9 mouse cellular contexts compared by ENCODE assay signal in genomic region chr6:51015735-51016134, GRCm38 (mm10).
DNase-seq lines count a peak whose midpoint lies in the region; ATAC-seq lines count a peak whose summit lies in the region.
"Had no signal": no experiment of that assay in that cellular context is flagged by ENCODE, and none has a peak within 500 bp of the region (broad histone marks: within the 10 kb centered on the region; RNA-seq: fewer than 3 reads in every experiment).

No protein-coding gene starts in this region.

- no peak overlapping the region for H3K4me2 ChIP-seq in forebrain, embryonic 16.5 days (ENCODE audit: low read length)
- no peak overlapping the region for H3K4me2 ChIP-seq in forebrain, embryonic 15.5 days (replicated peaks)
- no peak overlapping the region for H3K4me2 ChIP-seq in embryonic facial prominence, embryonic 14.5 days (ENCODE audit: low read depth, low read length)

- no peaks in the 10 kb centered on the region for H3K27me3 ChIP-seq in forebrain, embryonic 16.5 days (replicated peaks; ENCODE audit: control insufficient read depth, insufficient read depth, low read length)
- no peaks in the 10 kb centered on the region for H3K27me3 ChIP-seq in forebrain, embryonic 15.5 days
- H3K27me3 ChIP-seq in embryonic facial prominence, embryonic 14.5 days (replicated peaks; ENCODE audit: control insufficient read depth, insufficient read depth, low read length) = no peaks in the 10 kb centered on the region

- 42% methylated on average over 2 of the region's 2 CpGs for WGBS in forebrain, embryonic 16.5 days
- 39% methylated on average over 2 of the region's 2 CpGs for WGBS in forebrain, embryonic 15.5 days
- 43% methylated on average over 2 of the region's 2 CpGs for WGBS in embryonic facial prominence, embryonic 14.5 days

- DNase-seq in 3T3-L1 (ENCODE audit: low read depth, low spot score) = peak; percentile 29
- DNase-seq in embryonic facial prominence, embryonic 14.5 days (ENCODE audit: low spot score) = peak; percentile 79
- peak; percentile 38 to 39 for DNase-seq in layer of hippocampus, postnatal 10 days (ENCODE audit: low spot score in 2 of 2)
- DNase-seq in spleen, adult 12 weeks (ENCODE audit: low spot score) = no peak
- no peak for DNase-seq in embryo, embryonic 11 days
- DNase-seq in neural tube, embryonic 10.5 days (ENCODE audit: extremely low spot score, low spot score) = no peak
- DNase-seq: gastrocnemius, postnatal 25 days had no signal

- peak; percentile 45; the same call in 1 of the 2 replicates for ATAC-seq in forebrain, embryonic 16.5 days
- no peak for ATAC-seq in forebrain, embryonic 15.5 days (replicated peaks)
- ATAC-seq in embryonic facial prominence, embryonic 14.5 days (ENCODE audit: low read depth) = no peak

- H3K9ac ChIP-seq in forebrain, embryonic 16.5 days (replicated peaks; ENCODE audit: low read depth, low read length) = no peak overlapping the region
- no peak overlapping the region for H3K9ac ChIP-seq in forebrain, embryonic 15.5 days (replicated peaks)
- H3K9ac ChIP-seq in embryonic facial prominence, embryonic 14.5 days (ENCODE audit: low read depth, low read length) = no peak overlapping the region

- no peaks in the 10 kb centered on the region for H3K36me3 ChIP-seq in forebrain, embryonic 16.5 days (ENCODE audit: control insufficient read depth, insufficient read depth)
- H3K36me3 ChIP-seq in forebrain, embryonic 15.5 days = no peaks in the 10 kb centered on the region
- H3K36me3 ChIP-seq in embryonic facial prominence, embryonic 14.5 days (ENCODE audit: control insufficient read depth, insufficient read depth, low read length) = no peaks in the 10 kb centered on the region

- H3K4me3 ChIP-seq in forebrain, embryonic 16.5 days (replicated peaks; ENCODE audit: low read length) = no peak overlapping the region
- no peak overlapping the region for H3K4me3 ChIP-seq in forebrain, embryonic 15.5 days
- H3K4me3 ChIP-seq in embryonic facial prominence, embryonic 14.5 days (ENCODE audit: low read depth, low read length) = no peak overlapping the region

- no peaks in the 10 kb centered on the region for H3K9me3 ChIP-seq in forebrain, embryonic 16.5 days (ENCODE audit: control insufficient read depth, low read length)
- H3K9me3 ChIP-seq in forebrain, embryonic 15.5 days = no peaks in the 10 kb centered on the region
- no peaks in the 10 kb centered on the region for H3K9me3 ChIP-seq in embryonic facial prominence, embryonic 14.5 days (ENCODE audit: control insufficient read depth, low read length)

- H3K27ac ChIP-seq in forebrain, embryonic 16.5 days (ENCODE audit: low read length) = no peak overlapping the region
- H3K27ac ChIP-seq in forebrain, embryonic 15.5 days (replicated peaks) = no peak overlapping the region; the same call in 1 of the 2 replicates
- peak overlapping the region; percentile 59; the same call in 1 of the 2 replicates for H3K27ac ChIP-seq in embryonic facial prominence, embryonic 14.5 days (replicated peaks; ENCODE audit: low read depth, low read length)

- H3K4me1 ChIP-seq in forebrain, embryonic 16.5 days (replicated peaks; ENCODE audit: control insufficient read depth, insufficient read depth, low read length) = peaks cover 4% of the 10 kb centered on the region; the same call in 1 of the 2 replicates
- H3K4me1 ChIP-seq in forebrain, embryonic 15.5 days = peaks cover 3% of the 10 kb centered on the region; the same call in 1 of the 2 replicates
- H3K4me1 ChIP-seq in embryonic facial prominence, embryonic 14.5 days (ENCODE audit: control insufficient read depth, insufficient read depth, low read length) = peaks cover 26% of the 10 kb centered on the region; the same call in 1 of the 2 replicates

Comparison
In these comparisons a context has a peak if more than half of its experiments do, and no peak if none do; other contexts are left out.
1. DNase-seq: peak in 3T3-L1 (single experiment), embryonic facial prominence, embryonic 14.5 days (single experiment) and layer of hippocampus, postnatal 10 days (2 of 2); none in spleen, adult 12 weeks (single experiment), embryo, embryonic 11 days (single experiment) and neural tube, embryonic 10.5 days (single experiment).